Mouse (Mus musculus) forelimb bud, embryonic 11.5 days (tissue): ENCODE results near the gene Tmem266.

Experiments used
- DNase-seq: peaks from one replicate; pipeline ENCODE4 v3.0.0-alpha.2; 2012; ENCODE audit warnings: low read depth, low spot score

Tmem266 gene

GRCm38 (mm10) chr9:55398985-55399554, 72.4 kb downstream of the Tmem266 start:
- DNase-seq, result peak; percentile 64

- DNase-seq, result peak; percentile 43
Observed at GRCm38 (mm10) chr9:55402276-55402675, 75.6 kb downstream of the Tmem266 start.

- no peak for DNase-seq
Observed at GRCm38 (mm10) chr9:55404256-55404655, 77.5 kb downstream of the Tmem266 start.

- DNase-seq, result no peak
Observed at GRCm38 (mm10) chr9:55404976-55405702, 78.4 kb downstream of the Tmem266 start.

GRCm38 (mm10) chr9:55406773-55407172, 80.1 kb downstream of the Tmem266 start:
- no peak for DNase-seq

- no peak for DNase-seq
Observed at GRCm38 (mm10) chr9:55408851-55409250, 82.1 kb downstream of the Tmem266 start.

- no peak for DNase-seq
Observed at GRCm38 (mm10) chr9:55409833-55410232, 83.1 kb downstream of the Tmem266 start.

GRCm38 (mm10) chr9:55410430-55410829, 83.7 kb downstream of the Tmem266 start:
- no peak for DNase-seq

- no peak for DNase-seq
Observed at GRCm38 (mm10) chr9:55411154-55411553, 84.4 kb downstream of the Tmem266 start.

- DNase-seq, result no peak
Observed at GRCm38 (mm10) chr9:55421786-55422185, 95.1 kb downstream of the Tmem266 start.

GRCm38 (mm10) chr9:55423451-55424424, 97.0 kb downstream of the Tmem266 start:
- no peak for DNase-seq

- no peak for DNase-seq
Observed at GRCm38 (mm10) chr9:55425271-55425810, 98.6 kb downstream of the Tmem266 start.

GRCm38 (mm10) chr9:55429242-55429975, 102.7 kb downstream of the Tmem266 start:
- DNase-seq, result peak; percentile 91

- DNase-seq, result no peak
Observed at GRCm38 (mm10) chr9:55430133-55430532, 103.4 kb downstream of the Tmem266 start.

- no peak for DNase-seq
Observed at GRCm38 (mm10) chr9:55432306-55433289, 105.9 kb downstream of the Tmem266 start.

GRCm38 (mm10) chr9:55433875-55434274, 107.2 kb downstream of the Tmem266 start:
- DNase-seq, result no peak

- DNase-seq, result no peak
Observed at GRCm38 (mm10) chr9:55438433-55438832, 111.7 kb downstream of the Tmem266 start.

- no peak for DNase-seq
Observed at GRCm38 (mm10) chr9:55439206-55439780, 112.6 kb downstream of the Tmem266 start.

GRCm38 (mm10) chr9:55447509-55447908, 120.8 kb downstream of the Tmem266 start:
- DNase-seq, result no peak

GRCm38 (mm10) chr9:55449108-55449507, 122.4 kb downstream of the Tmem266 start:
- DNase-seq, result no peak
